Mouse (Mus musculus) stomach, embryonic 16.5 days (tissue): ENCODE measurements around the gene Nmt1. TPM values are rescaled to one million over a fixed set of nuclear protein-coding genes. Genes with fewer than 3 reads are reported as not detected.

ENCODE experiments used
- ATAC-seq: fragments of 200-750 bp; cut with Nextera tagmentation; 2 replicates; pipeline ENCODE4 v1.8.0; 2017; ENCODE audit warnings: moderate number of reproducible peaks, moderate TSS enrichment; ENCODE audit not compliant: insufficient read depth, low FRiP score
- H3K27ac ChIP-seq: fragments of 300-500 bp; sonication (generic); 2 replicates; pipeline ENCODE4 v1.5.1; 2014; ENCODE audit warnings: low read length
- H3K27me3 ChIP-seq: fragments of 300-500 bp; sonication (generic); 2 replicates; pipeline ENCODE4 v1.6.1; 2014; ENCODE audit warnings: low read length, control low read depth, mixed read lengths; ENCODE audit not compliant: control insufficient read depth, insufficient read depth
- H3K36me3 ChIP-seq: fragments of 300-500 bp; sonication (generic); 2 replicates; pipeline ENCODE4 v1.6.1; 2014; ENCODE audit warnings: low read length; ENCODE audit not compliant: control insufficient read depth, insufficient read depth
- H3K4me1 ChIP-seq: fragments of 300-500 bp; sonication (generic); 2 replicates; pipeline ENCODE4 v1.6.1; 2014; ENCODE audit warnings: low read length, control low read depth, mixed read lengths; ENCODE audit not compliant: control insufficient read depth, insufficient read depth
- H3K4me2 ChIP-seq: fragments of 300-500 bp; sonication (generic); 2 replicates; pipeline ENCODE4 v1.6.1; 2014; ENCODE audit warnings: low read depth, low read length, mixed read lengths
- H3K4me3 ChIP-seq: fragments of 300-500 bp; sonication (generic); replicated peaks from 2 replicates; pipeline ENCODE4 v1.5.1; 2014; ENCODE audit warnings: mild to moderate bottlenecking, low read length
- H3K9ac ChIP-seq: fragments of 300-500 bp; sonication (generic); 2 replicates; pipeline ENCODE4 v1.6.1; 2014; ENCODE audit warnings: low read length
- H3K9me3 ChIP-seq: fragments of 300-500 bp; sonication (generic); replicated peaks from 2 replicates; pipeline ENCODE4 v1.6.1; 2016; ENCODE audit warnings: low read length, control low read depth; ENCODE audit not compliant: control insufficient read depth
- WGBS: fragments of 180-500 bp; shearing (Covaris S2); extraction: QIAGEN DNeasy Blood & Tissue Kit; methylation state at CpG from one replicate; pipeline ENCODE4 v1.1.7; 2014; 5-methylcytosine and 5-hydroxymethylcytosine counted together
- microRNA-seq: library from miRNA; unstranded; fragments of <30 nt; microRNA quantifications from one replicate; pipeline ENCODE4, GENCODE M21; 2016
- polyA plus RNA-seq: library from polyadenylated mRNA; unstranded; fragments of >200 nt; fragmentation: Nextera tagmentation; extraction: Ambion mirVana; gene quantifications from 2 replicates; pipeline ENCODE4 v1.2.1, GENCODE M21; 2015

The Nmt1 gene
- polyA plus RNA-seq, 1 experiment from 2014 or later, result 50.8 TPM

DNA sequence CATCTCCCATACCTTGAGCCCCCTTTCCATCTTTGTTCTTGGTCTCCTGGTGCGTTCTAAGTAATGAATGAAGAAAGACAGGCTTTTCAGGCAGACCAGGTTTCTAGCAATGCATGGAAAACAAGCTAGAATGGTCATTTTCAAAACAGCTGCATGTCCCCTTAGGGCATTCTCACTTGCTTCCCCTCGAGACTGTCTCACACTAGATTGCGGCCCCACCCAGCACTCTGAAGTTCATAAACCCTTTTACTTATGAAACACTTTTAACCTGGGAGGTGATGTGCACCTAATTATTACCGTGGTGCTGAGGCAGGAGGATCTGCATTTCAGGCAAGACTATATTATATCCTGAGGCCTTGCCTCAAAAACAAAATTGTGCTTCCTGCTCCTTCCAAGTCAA, 85.8 kb downstream of the Nmt1 start:
- ATAC-seq, result no peak
- 75% methylated on average over 4 of the region's 4 CpGs for WGBS
- no peaks in the 10 kb centered on the region for H3K27me3 ChIP-seq
- peak overlapping the region; percentile 93; the same call in 1 of the 2 replicates for H3K27ac ChIP-seq
- no peak overlapping the region for H3K9ac ChIP-seq
- H3K4me2 ChIP-seq, result no peak overlapping the region
- no peak overlapping the region for H3K4me3 ChIP-seq
- no peaks in the 10 kb centered on the region for H3K9me3 ChIP-seq
- peaks cover 37% of the 10 kb centered on the region for H3K4me1 ChIP-seq
- H3K36me3 ChIP-seq, result no peaks in the 10 kb centered on the region

DNA sequence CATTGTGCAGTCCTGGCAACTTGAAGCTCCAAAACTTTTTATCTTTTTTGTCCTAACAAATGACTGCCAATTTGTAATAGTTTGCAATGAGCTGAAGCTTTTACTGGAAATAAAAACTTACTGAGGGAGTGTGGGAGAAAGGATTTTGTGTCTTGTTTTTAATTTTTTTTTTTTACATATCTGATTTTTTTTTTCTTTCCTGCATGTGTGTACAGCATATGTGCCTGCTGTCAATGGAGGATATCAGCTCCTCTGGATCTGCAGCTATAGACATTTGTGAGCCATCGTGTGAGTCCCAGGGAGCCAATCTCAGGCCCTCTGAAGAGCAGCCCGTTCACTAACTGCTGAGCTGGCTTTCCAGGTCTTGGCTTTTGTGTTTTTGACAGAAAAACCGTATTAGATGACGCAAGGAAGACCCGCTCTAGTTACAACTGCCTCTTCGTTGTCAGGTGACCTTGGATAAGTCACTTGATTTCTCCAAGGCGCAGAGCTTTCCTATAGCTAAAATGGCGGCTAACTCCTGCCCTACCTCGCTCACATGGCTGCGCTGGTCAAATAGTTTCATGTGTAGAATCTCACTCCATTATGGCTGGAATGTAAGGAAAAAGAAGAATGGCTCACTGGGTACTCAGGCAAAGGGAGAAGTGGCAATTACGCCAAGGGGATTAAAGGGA, 86.4 kb downstream of the Nmt1 start:
- Histone ChIP-seq H3K27ac (peak overlapping the region; percentile 88), H3K9ac (peak overlapping the region; percentile 89), H3K4me1 (peaks cover 40% of the 10 kb centered on the region), H3K36me3 (no peaks in the 10 kb centered on the region), H3K4me2 (peak overlapping the region; percentile 81), H3K9me3 (no peaks in the 10 kb centered on the region), H3K4me3 (peak overlapping the region; percentile 60), H3K27me3 (no peaks in the 10 kb centered on the region)
- WGBS, result 86% methylated on average over 11 of the region's 11 CpGs
- no peak for ATAC-seq

DNA sequence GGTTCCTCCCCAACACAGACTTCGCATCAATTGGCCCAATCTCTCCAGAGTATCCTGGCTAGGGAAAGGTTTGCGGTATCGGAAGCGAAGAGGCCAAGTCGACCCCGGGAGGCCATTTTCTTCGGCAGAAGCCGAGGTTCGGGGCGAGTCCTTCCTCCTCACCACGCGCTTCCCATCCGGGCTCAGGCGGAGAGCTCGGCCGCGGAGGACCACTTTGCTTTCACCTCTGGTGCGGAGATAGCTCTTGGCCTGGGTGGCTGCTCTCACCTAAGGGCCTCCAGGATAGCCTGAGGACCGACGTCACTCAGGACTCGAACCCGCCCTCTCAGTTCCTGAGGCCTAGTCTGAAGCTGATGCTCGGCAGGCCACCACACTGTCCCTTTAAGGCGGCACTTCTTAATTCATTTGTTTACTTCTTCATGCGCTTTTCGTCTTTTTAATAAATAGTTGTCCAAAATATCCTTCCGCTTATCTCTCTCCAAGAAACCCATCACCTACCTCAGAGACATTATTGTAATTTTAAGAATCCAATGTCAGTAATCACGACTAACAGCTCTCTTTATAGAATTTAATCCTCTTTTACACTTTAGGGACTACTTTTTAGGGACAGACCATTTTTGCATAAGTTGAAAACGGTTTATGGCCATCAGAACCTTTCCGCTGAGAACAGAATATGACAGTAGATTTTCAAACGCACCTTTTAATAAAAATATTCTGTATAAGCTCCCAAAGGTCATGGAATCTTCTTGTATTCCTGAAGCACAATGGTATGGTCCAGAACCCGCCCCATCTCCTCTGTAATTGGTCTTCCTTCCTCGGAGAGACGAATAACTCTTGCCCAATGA, 87.4 kb downstream of the Nmt1 start:
- H3K27ac ChIP-seq, result peak overlapping the region; percentile 88
- no peaks in the 10 kb centered on the region for H3K36me3 ChIP-seq
- WGBS, result under 1% methylated on average over 34 of the region's 34 CpGs
- no peaks in the 10 kb centered on the region for H3K9me3 ChIP-seq
- H3K27me3 ChIP-seq, result no peaks in the 10 kb centered on the region
- peak overlapping the region; percentile 89 for H3K9ac ChIP-seq
- H3K4me1 ChIP-seq, result peaks cover 40% of the 10 kb centered on the region
- peak overlapping the region; percentile 81 for H3K4me2 ChIP-seq
- peak; percentile 72 for ATAC-seq
- H3K4me3 ChIP-seq, result peak overlapping the region; percentile 60

DNA sequence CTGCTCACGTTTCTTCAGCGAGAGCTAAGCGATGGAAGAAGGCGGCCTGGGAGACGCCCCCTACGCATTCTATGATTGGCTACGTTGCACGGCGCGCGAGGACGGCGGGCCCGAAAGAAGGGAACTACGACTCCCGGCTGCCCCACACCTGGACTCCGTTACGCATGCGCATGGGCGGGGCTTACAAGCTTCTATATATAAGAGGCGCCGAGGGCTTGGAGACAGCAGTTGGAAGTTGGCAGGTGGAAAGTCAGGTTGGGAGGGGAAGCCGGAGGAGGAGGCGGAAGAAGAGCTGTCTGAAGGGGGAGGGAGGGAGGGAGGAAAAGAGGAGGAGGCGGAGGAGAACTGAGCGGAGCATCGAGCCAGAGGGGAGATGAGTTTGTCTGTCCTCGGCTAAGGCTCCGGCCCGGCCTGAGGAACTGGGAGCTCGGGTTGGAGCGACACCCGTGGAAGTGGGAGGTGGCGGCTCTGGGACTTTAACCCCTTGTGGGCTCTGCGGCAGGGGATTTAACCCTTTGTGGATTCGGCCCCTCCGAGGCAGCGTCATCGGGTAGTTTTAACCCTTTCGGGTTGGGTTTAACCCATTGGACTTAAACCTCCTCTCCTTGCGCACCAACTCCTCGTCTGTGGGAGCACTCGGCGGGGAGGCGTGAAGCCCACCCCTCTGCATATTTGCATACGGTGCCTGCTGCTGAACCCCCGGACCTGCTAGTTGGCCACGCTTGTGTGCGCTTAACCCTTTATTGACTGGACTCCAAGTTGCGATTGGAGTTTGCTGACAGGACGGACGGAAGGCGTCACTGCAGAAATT, 88.2 kb downstream of the Nmt1 start, which contains the start of gene Hexim1:
Hexim1 (plus strand) TSS at position 224 of the 811 bp plus-strand sequence.
- peak within 1 kb of the TSS; percentile 81 for H3K4me2 ChIP-seq
- peak within 1 kb of the TSS; percentile 88 for H3K27ac ChIP-seq
- H3K9ac ChIP-seq, result peak within 1 kb of the TSS; percentile 89
- WGBS, result under 1% methylated on average over 53 of the region's 53 CpGs
- no peaks in the 10 kb centered on the region for H3K27me3 ChIP-seq
- H3K4me1 ChIP-seq, result peaks cover 37% of the 10 kb centered on the region
- H3K36me3 ChIP-seq, result no peaks in the 10 kb centered on the region
- ATAC-seq, result peak; percentile 94
- peak within 1 kb of the TSS; percentile 69 for H3K4me3 ChIP-seq
- no peaks in the 10 kb centered on the region for H3K9me3 ChIP-seq

DNA sequence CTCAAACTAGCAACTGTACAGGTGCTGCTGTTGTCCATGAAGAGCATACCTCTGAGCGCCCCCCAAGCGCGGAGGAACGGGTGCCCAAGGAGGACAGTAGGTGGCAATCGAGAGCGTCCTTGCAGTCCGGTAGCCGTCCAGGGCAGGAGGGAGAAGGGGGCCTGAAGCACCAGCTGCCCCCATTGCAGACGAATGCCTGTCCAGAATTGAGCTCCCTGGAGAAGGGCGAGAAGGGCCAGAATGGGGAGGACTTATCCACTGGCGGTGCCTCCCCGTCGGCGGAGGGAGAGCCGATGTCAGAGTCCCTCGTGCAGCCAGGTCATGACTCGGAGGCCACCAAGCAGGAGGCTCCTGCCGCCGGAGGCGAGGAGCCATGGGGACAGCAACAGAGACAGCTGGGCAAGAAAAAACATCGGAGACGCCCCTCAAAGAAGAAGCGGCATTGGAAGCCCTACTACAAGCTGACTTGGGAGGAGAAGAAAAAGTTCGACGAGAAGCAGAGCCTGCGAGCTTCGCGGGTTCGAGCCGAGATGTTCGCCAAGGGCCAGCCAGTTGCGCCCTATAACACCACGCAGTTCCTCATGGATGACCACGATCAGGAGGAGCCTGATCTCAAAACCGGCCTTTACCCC, 89.1 kb downstream of the Nmt1 start:
- Histone ChIP-seq H3K4me1 (peaks cover 29% of the 10 kb centered on the region), H3K27ac (peak overlapping the region; percentile 80), H3K9ac (peak overlapping the region; percentile 89), H3K27me3 (no peaks in the 10 kb centered on the region), H3K9me3 (no peaks in the 10 kb centered on the region), H3K4me2 (peak overlapping the region; percentile 69), H3K4me3 (peak overlapping the region; percentile 69), H3K36me3 (no peaks in the 10 kb centered on the region)
- ATAC-seq, result peak; percentile 12; the same call in 1 of the 2 replicates
- WGBS, result under 1% methylated on average over 35 of the region's 35 CpGs

DNA sequence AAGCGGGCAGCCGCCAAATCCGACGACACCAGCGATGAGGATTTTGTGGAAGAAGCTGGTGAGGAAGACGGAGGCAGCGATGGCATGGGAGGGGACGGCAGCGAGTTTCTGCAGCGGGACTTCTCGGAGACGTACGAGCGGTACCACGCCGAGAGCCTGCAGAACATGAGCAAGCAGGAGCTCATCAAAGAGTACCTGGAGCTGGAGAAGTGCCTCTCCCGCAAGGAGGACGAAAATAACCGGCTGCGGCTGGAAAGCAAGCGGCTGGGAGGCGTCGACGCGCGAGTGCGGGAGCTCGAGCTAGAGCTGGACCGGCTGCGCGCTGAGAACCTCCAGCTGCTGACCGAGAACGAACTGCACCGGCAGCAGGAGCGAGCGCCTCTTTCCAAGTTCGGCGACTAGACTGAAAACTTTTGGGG, 89.6 kb downstream of the Nmt1 start:
- peak overlapping the region; percentile 69 for H3K4me3 ChIP-seq
- H3K27ac ChIP-seq, result peak overlapping the region; percentile 80
- H3K36me3 ChIP-seq, result no peaks in the 10 kb centered on the region
- no peaks in the 10 kb centered on the region for H3K27me3 ChIP-seq
- H3K9me3 ChIP-seq, result no peaks in the 10 kb centered on the region
- peak overlapping the region; percentile 89 for H3K9ac ChIP-seq
- WGBS, result under 1% methylated on average over 38 of the region's 38 CpGs
- no peak for ATAC-seq
- H3K4me1 ChIP-seq, result peaks cover 24% of the 10 kb centered on the region
- peak overlapping the region; percentile 69 for H3K4me2 ChIP-seq

Small RNA genes within 50 kb of the gene (microRNA-seq; reads per million reads assigned to microRNA genes)
- not detected for gene Mir6931

Other genes starting within 250 kb of the Nmt1 start
- gene Gjc1, start 208.5 kb upstream of the Nmt1 start, polyA plus RNA-seq, result 30.1 and 38.5 TPM in 2 replicates
- 1.2 and 1.4 TPM in 2 replicates for gene Higd1b, start 192.3 kb upstream of the Nmt1 start, polyA plus RNA-seq
- 138 and 146 TPM in 2 replicates for gene Eftud2, start 147.2 kb upstream of the Nmt1 start, polyA plus RNA-seq
- gene Ccdc103, start 147.0 kb upstream of the Nmt1 start, polyA plus RNA-seq, result 0.94 and 1.3 TPM in 2 replicates
- 0.12 TPM in 1 of 2 replicates, not detected in the other for gene Fam187a, start 143.0 kb upstream of the Nmt1 start, polyA plus RNA-seq
- gene Gfap, start 127.3 kb upstream of the Nmt1 start, polyA plus RNA-seq, result 0.74 and 0.92 TPM in 2 replicates
- 7.3 and 8.7 TPM in 2 replicates for gene Kif18b, start 103.1 kb upstream of the Nmt1 start, polyA plus RNA-seq
- gene C1ql1, start 81.5 kb upstream of the Nmt1 start, polyA plus RNA-seq, result 1.3 and 1.7 TPM in 2 replicates
- 85.2 and 109 TPM in 2 replicates for gene Dcakd, start 143 bp downstream of the Nmt1 start, polyA plus RNA-seq
- 5.2 and 6.5 TPM in 2 replicates for gene Plcd3, start 73.5 kb downstream of the Nmt1 start, polyA plus RNA-seq
- gene Acbd4, start 73.5 kb downstream of the Nmt1 start, polyA plus RNA-seq, result 31.0 and 36.4 TPM in 2 replicates
- 4.7 and 5.7 TPM in 2 replicates for gene Hexim1, start 88.0 kb downstream of the Nmt1 start, polyA plus RNA-seq
- gene Hexim2, start 104.2 kb downstream of the Nmt1 start, polyA plus RNA-seq, result 6.3 and 7.9 TPM in 2 replicates
- 3.5 and 4.4 TPM in 2 replicates for gene Fmnl1, start 142.9 kb downstream of the Nmt1 start, polyA plus RNA-seq
- gene 1700023F06Rik, start 180.4 kb downstream of the Nmt1 start, polyA plus RNA-seq, result 0.67 and 0.83 TPM in 2 replicates
- not detected in 2 replicates for gene Spata32, start 190.2 kb downstream of the Nmt1 start, polyA plus RNA-seq
- gene Map3k14, start 239.3 kb downstream of the Nmt1 start, polyA plus RNA-seq, result 4.2 and 4.9 TPM in 2 replicates